Mouse (Mus musculus): Measurements from ENCODE around the gene Hoxb8.

The Hoxb8 gene

DNA sequence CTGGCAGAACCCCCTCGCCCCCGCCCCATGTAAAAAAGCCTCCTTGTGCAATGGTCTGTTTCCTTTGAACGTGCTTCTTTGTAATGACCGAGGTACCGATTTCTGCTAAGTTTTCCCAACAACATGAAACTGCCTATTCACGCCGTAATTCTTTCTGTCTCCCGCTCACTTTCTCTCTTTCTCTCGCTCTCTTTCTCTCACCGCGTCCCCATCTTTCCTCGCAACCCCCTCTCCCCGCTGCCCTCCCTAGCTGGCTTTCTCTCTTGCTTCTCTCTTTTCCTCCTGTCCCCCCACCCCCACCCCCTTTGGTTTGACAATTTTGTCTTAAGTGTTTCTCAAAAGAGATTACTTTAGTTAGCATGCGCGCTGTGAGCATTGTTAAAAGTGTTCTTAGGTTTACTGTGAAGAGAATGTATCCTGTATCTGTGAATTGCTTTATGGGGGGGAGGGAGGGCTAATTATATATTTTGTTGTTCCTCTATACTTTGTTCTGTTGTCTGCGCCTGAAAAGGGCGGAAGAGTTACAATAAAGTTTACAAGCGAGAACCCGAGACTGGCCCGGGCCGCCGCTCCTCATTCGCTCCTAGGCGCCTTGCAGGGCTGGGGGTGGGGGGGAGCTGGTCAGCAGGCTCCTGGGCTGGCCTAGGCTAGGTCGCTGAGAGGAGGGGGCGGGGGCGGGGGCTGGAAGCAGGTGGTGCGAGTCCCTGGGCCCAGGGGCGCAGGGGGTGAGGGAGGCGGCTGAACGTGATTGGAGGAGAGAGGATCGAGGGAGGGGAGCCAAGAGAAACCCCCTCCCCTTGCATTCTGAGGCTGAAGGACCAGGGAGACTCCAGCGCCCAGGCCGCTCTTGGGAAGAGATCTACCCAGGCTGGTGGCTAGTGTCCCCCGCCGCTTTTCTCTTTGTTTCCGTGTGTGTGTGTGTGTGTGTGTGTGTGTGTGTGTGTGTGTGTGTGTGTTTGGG lies 3.3 kb downstream of the Hoxb8 start:
- CTCF ChIA-PET, result interaction anchor here (0.6 kb wide), 1 partner anchor 1053 kb away, joined by 5 read pairs; no protein-coding TSS in a partner anchor

DNA sequence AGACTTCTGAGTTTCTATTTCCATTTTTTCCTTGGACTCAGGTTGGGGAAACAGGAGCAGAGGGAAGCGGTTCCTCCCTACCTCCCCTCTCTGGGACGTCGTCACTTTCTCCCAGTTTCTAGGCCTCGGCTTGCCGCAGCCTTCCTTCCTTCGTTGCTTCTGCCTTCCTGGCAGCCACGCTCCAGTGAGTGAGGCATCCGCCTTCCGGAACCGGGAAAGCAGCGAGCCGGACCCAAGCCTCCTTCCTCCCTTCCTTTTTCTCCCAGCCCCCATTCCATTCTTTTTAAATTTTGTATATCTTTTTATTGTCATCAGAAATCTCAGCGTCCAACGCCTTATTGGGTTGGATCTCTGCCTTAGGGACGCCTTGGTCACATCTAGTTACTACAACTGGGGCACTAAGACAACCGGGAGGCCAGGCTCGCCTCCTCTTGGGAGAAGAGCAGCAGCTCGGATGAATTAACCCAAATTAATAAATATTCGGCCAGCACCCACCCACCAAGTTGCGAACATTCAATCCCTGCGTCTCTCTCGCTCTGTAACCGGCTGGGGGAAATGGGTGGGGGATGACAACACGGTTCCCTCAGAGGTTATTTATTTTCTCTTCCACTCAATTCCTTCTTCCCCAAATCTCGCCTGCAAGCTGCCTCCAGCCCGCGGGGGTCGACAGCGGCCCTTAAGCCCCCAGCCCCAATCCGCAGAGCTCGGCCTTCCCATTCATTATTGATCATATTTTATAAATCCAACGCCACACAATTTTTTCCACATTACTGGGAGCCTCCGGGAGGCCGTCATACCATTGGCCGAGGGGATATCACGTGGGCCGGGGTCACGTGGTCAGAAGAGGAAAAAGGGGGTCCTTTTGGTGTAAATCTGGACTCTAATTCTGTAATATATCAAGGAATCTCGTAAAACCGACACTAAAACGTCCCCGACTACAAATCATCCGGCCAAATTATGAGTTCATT lies 4.3 kb downstream of the Hoxb8 start, which contains the start of gene Hoxb7:
Gene Hoxb7 (plus strand): TSS at position 853 of the 968 bp plus-strand sequence.
- CTCF ChIA-PET, result interaction anchor here (0.5 to 0.6 kb wide), 2 partner anchors 45 to 1054 kb away, joined by 4 to 5 read pairs; no protein-coding TSS in a partner anchor

DNA sequence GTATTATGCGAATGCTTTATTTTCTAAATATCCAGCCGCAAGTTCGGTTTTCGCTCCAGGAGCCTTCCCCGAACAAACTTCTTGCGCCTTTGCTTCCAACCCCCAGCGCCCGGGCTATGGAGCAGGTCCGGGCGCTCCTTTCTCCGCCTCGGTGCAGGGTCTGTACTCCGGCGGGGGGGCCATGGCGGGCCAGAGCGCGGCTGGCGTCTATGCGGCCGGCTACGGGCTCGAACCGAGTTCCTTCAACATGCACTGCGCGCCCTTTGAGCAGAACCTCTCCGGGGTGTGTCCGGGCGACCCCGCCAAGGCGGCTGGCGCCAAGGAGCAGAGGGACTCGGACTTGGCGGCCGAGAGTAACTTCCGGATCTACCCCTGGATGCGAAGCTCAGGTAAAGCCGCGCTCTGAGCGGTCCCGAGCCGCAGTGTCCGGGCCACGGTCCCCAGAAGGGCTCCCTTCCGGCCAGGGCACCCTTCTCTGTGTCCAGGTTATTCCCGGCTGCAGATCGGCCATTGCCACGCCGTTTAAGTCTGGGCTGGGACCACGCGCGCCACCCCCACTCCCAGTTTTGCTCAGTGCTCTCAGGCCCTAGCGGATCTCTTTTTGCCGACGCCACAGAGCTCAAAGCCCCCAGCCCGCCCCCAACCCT lies 5.2 kb downstream of the Hoxb8 start:
- CTCF ChIA-PET, result interaction anchor here (0.5 kb wide), 1 partner anchor 46 kb away, joined by 4 read pairs; no protein-coding TSS in a partner anchor

DNA sequence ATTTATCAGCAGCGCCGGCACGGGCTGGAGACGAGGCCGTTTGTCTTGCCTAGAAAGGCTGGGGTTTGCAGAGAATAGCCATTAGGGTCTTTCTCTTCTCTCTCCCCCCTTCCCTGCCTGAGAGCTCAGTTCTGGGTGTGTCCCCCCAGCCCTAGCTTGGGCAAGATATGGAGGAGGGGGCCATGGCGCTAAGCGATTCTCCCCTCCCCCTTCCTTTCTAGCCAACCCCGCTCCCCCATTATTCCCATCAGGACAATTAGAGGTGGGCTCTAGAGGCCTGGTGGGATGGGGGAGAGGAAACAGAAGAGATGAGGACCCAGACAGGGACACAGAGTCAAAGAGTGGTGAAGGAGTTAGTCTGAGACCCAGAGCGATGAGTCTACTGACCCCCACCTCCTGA lies 5.7 kb downstream of the Hoxb8 start:
- CTCF ChIA-PET, result no interaction called here

DNA sequence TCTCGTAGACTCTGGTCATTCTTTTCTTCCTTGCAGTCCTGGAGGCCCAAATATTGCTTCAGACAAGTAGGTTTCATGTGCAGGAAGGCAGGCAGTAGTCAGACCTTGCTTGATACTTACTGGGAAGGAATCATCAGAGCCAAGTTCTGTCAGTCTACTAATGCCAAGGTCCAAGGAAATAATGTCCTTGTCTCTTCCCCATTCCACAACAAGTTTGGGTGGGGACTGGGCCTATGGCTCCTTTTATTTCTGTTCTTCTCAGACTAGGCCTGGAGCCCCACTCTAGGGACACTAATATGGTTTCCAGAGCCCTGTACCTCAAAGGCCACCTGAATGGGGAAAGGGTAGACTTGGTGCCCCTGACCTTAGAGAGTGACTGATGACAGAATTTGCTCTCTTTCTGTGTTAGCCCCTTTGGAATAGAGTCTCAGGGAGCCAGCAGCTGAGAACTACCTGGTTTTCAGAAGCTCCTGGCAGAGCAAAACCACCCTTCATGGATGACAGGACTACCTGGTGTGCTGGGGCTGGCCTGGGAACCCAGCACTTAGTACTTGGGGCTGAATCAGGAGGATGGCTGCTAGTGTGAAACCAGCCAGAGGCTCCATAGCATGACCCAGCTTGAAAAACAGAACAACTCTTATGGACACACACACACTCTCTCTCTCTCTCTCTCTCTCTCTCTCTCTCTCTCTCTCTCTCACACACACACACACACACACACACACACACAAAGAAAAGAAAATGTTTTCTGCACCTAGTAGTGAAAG lies 6.9 kb downstream of the Hoxb8 start:
- CTCF ChIA-PET, result interaction anchor here (0.6 kb wide), 1 partner anchor 641 kb away, joined by 7 read pairs; no protein-coding TSS in a partner anchor

DNA sequence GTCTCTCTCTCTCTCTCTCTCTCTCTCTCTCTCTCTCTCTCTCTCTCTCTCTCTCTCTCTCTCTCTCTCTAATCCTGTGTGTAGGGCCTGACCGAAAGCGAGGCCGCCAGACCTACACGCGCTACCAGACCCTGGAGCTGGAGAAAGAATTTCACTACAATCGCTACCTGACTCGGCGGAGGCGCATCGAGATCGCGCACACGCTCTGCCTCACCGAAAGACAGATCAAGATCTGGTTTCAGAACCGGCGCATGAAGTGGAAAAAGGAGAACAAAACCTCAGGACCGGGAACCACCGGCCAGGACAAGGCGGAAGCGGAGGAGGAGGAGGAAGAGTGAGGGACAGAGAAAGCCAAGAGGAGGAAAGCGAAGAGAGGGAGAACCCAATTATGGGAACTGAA lies 7.6 kb downstream of the Hoxb8 start:
- CTCF ChIA-PET, result no interaction called here

DNA sequence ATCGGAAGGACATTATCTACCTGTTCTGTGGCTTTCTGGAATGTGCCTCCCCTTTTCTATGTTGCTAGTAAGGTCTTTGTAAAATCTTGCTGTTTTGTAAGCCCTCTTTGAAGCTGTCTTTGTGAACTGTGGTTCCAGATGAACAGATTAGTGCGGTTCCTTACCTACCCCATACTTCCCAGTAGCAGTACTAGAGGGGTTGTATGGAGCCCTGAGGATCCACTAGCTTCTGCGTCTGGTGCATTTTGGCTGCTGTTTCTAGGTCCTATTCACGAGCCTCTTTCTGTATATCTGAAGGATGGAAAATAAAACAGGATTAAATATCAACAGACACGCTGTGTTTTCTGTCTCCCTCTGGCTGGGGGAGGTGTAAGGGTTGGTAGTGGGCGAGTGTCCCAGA lies 8.1 kb downstream of the Hoxb8 start:
- CTCF ChIA-PET, result no interaction called here

DNA sequence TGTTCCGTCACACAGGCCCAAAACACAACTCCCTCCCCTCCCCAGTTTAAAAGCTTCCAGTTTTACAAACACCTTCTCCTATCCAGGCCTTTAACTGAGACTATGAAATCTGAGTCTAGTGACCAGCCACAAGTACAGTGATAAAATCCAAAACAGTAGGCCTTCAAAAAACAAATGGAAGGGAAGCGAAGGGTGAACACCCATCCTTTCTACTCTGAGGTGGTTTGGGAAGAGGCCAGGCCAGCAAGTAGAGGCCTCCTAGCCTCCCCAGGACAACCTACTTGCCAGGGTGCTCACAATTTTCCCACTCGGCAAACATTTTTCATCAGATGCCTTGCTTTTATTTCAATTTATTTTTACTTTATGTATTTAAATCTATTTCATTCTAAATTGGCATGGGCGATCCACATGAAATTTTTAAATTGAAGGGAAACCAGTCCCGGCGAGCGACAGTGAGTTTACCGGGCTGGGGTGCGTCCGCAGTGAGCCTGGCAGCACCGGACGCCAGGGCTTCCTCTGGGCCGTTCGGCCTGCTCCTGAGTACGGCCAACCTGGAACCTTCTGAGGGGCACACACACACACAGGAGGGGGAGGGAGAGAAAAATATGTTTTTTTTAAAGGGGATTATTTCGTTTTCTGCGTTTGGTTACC lies 9.1 kb downstream of the Hoxb8 start:
- CTCF ChIA-PET, result no interaction called here

DNA sequence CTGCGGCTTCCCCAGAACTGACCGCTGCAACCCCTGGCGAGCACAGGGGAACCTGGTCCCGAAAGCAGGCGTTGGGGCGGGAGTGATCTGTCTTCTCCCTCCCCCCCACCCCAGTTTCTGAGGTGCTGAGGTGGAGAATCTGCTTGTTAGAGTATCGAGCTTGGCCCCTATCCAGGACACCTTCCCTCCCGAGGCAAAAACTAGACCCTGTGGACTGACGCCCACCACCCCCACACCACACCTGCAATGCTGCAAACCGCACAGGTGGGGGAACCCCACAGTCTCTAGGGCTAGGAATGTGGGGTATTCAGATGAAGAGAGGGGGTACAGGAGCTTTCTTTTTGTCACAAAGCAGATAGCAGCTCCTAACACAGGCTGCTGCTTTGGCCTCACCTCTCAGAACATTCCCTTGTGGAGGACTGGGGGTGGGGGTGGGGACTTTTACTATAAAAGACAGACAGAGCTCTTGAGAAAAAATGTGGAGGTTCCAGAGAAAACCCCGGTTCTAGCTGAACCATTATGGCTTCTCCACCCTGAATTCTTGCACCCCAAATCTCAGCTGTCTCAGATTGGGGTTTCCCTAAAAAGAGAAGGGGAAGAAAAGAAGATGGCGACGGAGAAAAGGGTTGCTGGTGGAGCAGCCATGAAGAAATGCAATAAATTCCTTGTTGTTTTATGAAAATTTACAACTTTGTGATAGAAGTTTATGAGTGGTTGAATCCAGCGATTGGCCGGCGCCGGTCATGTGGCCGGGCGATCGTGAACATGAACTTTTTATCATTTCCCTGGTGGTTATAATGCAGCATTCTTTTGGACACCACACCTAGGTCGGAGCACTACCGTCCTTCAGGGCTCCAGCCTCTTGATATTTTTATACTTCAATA lies 10.2 kb downstream of the Hoxb8 start, which contains the start of gene Hoxb6:
Gene Hoxb6 (plus strand): TSS at position 796 of the 884 bp plus-strand sequence.
- CTCF ChIA-PET, result interaction anchor here (0.7 to 0.9 kb wide), 2 partner anchors 10 to 12 kb away, joined by 3 to 6 read pairs; partner anchors contain the start of gene Hoxb8

DNA sequence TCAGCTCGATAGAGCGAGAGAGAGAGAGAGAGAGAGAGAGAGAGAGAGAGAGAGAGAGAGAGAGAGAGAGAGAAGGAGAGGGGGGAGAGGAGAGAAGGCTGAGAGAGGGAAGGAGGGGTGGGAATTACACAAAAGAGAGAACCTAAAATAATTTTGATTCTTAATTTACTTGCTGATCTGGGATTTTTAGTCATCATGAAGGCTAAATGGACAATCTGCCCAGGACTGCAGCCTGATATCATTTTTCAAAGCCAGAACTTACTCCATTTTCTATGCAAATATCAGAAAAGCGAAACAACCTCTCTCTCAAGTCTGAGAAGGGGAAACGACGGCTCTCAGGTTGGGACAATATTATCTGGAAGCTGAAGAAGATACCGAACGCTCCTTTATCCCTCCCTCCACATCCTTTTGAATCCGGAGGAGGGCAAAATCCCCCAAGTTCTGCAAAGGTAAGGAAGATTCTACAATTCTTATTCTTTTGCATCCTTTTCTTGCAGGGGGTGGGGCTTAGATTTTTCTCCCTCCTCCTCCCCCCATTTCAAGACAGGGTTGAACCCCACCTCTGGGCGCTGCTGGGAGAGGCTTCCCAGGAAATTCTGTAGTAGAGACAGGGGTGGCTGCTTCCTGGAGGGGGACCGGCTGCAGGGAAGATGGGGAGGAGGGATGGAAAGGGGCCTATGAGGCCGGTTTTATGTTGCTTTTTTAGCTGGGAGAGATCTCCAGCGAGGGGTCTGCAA lies 11.0 kb downstream of the Hoxb8 start:
- CTCF ChIA-PET, result interaction anchor here (0.9 kb wide), 1 partner anchor 11 kb away, joined by 3 read pairs; no protein-coding TSS in a partner anchor

DNA sequence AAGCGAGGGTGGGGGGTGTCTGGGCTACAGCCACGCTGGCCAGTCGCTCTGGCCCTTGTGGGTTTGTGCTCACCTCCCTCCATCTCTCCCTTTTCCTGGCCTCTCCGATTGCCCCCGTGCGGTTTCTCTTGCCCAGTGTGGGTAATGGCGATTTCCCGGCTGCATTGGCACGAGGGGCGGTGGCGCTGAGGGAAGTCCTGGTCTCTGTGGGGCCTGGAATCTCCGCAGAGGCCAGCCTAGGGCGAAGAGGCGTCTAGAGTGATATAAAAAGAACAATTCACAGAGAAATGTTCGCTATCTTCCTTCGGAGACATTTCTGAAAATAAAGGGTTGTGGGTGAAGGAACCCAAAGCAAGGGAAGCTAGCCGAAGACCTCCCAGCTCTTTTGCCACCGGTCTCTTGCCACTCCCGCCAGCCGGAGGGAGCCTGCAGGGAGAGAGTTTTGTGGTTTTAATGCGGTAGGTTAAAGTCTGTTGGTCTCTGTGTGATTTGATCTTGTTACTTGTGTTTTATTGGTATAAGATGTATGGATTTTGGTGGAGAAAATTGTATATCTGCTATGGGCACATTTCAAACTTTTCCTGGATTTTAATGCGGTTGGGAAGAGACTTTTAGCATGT lies 11.7 kb downstream of the Hoxb8 start:
- CTCF ChIA-PET, result interaction anchor here (1.1 to 1.3 kb wide), 2 partner anchors 11 to 15 kb away, joined by 4 to 6 read pairs; no protein-coding TSS in a partner anchor

DNA sequence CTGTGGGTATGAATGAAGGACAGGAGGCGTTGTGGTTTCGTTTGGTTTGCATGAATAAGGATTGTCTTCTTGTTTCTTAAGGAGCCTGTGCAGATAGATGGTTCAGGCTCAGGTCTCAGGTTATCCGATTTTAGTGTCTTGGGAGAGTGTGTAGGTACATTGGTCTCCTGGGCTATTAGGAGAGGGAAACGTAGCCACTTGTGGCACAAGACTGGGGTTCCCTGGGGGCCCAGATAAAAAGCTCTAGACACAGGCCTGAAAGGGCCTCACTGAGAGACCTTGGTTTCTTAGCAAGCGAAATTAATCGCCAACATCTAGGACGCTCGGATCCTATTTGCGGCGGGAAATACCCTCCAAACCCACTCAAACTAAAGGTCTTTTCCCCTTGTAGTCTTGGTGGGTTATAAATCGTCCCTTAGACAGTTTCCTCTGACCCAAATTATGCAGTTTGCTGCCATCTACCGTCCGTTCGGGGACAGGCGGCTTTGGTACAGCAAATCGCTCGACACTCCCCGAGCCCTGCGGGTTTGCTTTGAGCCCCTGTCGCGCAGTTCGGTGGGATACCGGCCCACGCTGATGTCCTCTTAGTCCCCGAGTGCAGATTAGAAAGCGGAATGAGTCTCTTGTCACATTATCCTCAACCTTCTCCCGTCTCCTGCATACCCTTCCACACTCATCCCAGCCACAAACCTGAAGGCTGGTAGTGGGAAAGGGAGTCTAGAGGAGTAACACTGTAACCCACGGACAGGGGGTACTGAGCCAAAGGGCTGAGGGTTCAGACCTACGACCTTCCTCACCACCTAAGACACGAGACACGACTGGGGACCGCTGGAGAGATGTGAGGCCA lies 12.8 kb downstream of the Hoxb8 start:
- CTCF ChIA-PET, result interaction anchor here (0.7 to 2.3 kb wide), 5 partner anchors 10 to 866 kb away, joined by 3 to 6 read pairs (median 4); no protein-coding TSS in a partner anchor

DNA sequence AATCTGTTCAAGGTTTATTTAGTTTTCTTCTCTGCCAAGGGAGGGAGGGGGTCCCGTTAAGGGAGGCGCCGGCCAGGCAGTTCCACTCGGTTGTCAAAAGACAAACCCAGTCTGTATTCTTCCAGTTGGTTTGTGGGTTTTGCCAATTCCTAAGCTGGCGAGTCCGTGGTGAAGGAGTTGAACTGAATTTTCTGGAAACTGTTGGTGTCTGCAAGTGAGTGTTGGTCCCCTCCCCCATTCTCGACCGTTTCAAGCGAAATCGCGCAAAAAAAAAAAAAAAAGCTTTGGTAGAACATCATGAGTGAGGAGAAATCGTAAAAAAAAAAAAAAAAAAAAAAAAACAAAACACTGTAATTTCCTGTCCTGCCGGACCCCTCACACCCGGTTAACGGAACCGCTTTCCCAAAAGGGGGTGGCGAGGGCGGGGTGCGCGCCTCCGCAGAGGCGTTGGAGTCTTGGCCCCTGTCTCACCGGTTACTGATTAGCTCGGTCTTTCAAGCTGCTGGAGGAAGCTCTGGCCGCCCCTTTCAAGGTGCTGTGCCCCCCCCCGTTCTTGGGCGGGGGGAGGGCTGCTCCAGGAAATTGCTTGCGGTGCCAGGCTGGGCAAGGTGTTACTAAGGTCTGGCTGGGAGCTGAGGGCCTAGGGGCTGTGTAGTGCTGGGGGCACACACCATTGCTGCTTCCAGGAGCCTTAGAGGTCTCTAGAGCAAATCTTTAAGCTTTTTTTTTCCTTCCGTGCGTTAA lies 13.6 kb downstream of the Hoxb8 start:
- CTCF ChIA-PET, result interaction anchor here (0.5 to 2.3 kb wide), 7 partner anchors 11 to 865 kb away, joined by 3 to 38 read pairs (median 5); no protein-coding TSS in a partner anchor

DNA sequence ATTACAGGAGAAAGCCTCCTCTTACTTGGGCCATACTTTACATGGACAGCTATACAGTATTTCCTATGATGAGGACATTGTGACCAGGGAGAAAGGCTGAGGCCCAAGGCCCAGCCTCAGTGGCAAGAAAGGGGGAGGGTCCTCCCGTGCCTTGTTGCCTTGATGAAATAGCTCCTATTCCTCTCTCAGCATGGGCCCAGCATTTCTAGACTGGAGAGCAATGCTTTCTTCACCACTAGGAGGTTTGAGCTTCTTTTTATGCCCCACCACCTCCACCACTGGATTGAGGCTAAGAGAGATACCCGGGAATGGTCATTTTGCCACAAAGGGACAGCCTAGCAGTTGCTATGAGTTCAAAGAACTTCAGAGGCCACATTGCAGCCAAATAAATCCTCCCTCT lies 15.3 kb downstream of the Hoxb8 start:
- CTCF ChIA-PET, result interaction anchor here (0.5 to 2.3 kb wide), 2 partner anchors 9 to 235 kb away, joined by 3 to 6 read pairs; no protein-coding TSS in a partner anchor

DNA sequence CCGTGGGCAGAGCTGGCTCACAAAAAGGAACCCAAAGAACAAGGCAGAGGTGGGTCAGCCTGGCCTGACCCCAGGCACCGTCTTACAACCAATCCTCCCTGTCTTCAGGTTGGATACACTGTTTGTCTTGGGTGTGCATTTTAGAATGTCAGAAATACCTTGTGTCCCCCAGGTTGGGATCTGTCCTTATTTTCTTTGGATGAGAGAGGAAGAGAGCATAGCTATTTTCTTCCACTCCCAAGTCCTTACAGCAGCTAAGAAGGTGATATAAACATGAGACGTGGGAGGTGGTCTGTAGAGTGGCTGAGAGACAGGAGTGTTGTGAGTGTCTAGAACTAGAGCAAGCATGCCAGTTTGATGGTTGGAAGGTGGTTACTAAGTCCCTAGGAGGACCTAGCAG lies 15.7 kb downstream of the Hoxb8 start:
- CTCF ChIA-PET, result interaction anchor here (0.5 kb wide), 1 partner anchor 235 kb away, joined by 3 read pairs; no protein-coding TSS in a partner anchor

Measured in spleen, embryonic (tissue).